Mouse (Mus musculus): ENCODE measurements around the gene Bhlhe23. TPM values are rescaled to one million over a fixed set of nuclear protein-coding genes. Genes with fewer than 3 reads are reported as not detected.

Bhlhe23 gene
- polyA plus RNA-seq, 1 experiment from 2014 or later: 5.0 TPM

DNA sequence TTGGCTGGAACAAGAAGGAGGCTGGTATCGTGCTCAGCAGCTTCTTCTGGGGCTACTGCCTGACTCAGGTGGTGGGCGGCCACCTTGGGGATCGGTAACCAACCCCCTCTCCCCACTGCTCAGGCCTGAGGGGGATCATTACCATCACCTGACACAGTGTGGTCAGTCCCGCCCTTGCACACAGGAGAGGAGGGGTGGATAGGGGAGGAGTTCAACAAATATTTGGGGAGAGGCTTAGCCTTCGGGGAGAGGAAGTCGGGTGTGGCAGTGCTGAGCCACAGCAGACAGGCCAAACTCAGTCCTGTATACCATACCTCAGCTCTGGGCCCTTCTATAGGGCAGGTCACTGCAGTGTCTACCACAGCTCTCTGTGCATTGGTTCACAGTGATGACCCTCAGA lies 44.7 kb downstream of the Bhlhe23 start:
- H3K27ac ChIP-seq: no peak overlapping the region
- H3K36me3 ChIP-seq: no peaks in the 10 kb centered on the region
- no peaks in the 10 kb centered on the region for H3K27me3 ChIP-seq (ENCODE audit: insufficient read depth, poor library complexity, severe bottlenecking)
- no peaks in the 10 kb centered on the region for H3K9me3 ChIP-seq
- peaks cover 14% of the 10 kb centered on the region; the same call in 1 of the 2 replicates for H3K4me1 ChIP-seq (replicated peaks)
- no peak overlapping the region for H3K4me3 ChIP-seq
- WGBS: 76% methylated on average over 6 of the region's 6 CpGs
- DNase-seq (ENCODE audit: low spot score): no peak

DNA sequence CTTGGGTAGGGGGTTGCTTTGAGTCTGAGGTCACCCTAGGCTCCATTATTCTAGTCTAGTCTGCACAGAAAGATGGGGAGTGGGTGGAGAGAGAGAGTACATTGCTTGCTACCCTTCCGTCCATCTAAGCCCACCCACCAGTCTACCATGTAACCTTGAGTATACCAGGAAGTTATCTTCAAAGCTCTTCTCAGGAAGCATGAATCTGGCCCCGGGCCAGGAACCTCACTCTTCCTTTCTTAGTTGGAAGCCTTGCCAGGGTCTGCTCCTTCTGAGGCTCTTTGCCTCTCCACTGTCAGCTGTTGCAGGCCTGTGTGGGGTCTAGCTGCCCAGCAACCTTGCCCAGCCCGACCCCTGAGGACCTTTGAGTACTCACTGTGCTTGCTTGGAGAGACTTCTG lies 45.7 kb downstream of the Bhlhe23 start:
- Histone ChIP-seq H3K4me3 (no peak overlapping the region), H3K36me3 (no peaks in the 10 kb centered on the region), H3K27me3 (ENCODE audit: insufficient read depth, poor library complexity, severe bottlenecking) (no peaks in the 10 kb centered on the region), H3K27ac (no peak overlapping the region), H3K9me3 (no peaks in the 10 kb centered on the region), H3K4me1 (replicated peaks) (peaks cover 14% of the 10 kb centered on the region; the same call in 1 of the 2 replicates)
- WGBS: 85% methylated on average over 3 of the region's 3 CpGs
- no peak for DNase-seq (ENCODE audit: low spot score)

GRCm38 (mm10) chr2:180727613-180728021 lies 49.1 kb downstream of the Bhlhe23 start:
- Histone ChIP-seq H3K27me3 (ENCODE audit: insufficient read depth, poor library complexity, severe bottlenecking) (0 out of 2 replicates have a peak, but pooled peaks cover 4% of the 10 kb centered on the region), H3K4me3 (no peak overlapping the region), H3K27ac (no peak overlapping the region), H3K4me1 (replicated peaks) (peaks cover 26% of the 10 kb centered on the region), H3K9me3 (no peaks in the 10 kb centered on the region), H3K36me3 (peaks cover 16% of the 10 kb centered on the region)
- no peak for DNase-seq (ENCODE audit: low spot score)
- WGBS: 59% methylated on average over 4 of the region's 4 CpGs

- WGBS: 74% methylated on average over 6 of the region's 6 CpGs
Measured at GRCm38 (mm10) chr2:180726658-180727442, 49.9 kb downstream of the Bhlhe23 start.

DNA sequence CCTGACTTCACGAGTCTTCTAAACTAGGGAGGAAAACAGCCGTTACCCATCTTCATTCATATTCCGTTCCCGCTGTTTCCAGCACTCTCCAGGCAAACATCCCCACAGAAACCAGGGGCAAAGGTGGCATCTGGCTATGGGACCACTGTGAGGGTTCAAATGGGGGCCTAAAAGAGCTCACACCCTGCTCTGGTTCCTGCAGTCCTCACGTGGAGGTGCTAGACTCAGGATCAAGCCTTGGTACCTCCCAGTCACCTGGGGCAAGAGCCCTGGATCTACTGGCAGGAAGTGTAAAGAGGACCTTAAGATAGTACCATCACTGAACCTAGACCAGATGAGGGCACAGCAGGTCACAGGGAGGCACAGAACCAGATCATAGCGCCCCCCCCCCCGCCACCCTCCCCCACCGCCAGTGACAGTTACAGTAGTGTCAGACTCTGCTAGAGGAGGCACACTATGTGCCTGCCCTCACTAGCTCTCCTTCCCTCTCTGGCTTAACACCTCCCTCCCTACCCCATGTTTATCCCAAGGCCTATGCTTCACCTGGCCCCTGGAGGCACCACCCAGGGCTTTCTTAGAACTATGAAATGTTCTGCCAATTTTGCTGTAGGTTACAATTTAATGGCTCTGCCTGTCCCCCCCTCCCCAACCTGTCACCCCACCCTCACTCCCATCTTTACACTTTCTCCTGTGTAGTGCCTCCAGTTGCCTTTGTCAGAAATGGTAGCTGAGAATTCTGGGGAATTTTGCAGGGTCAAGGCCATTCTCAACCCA lies 50.7 kb downstream of the Bhlhe23 start:
- H3K4me1 ChIP-seq (replicated peaks): peaks cover 26% of the 10 kb centered on the region
- WGBS: 37% methylated on average over 8 of the region's 8 CpGs
- peaks cover 32% of the 10 kb centered on the region for H3K36me3 ChIP-seq
- no peak overlapping the region for H3K27ac ChIP-seq
- no peak overlapping the region for H3K4me3 ChIP-seq
- H3K27me3 ChIP-seq (ENCODE audit: insufficient read depth, poor library complexity, severe bottlenecking): 0 out of 2 replicates have a peak, but pooled peaks cover 4% of the 10 kb centered on the region
- DNase-seq (ENCODE audit: low spot score): no peak
- no peaks in the 10 kb centered on the region for H3K9me3 ChIP-seq

More at GRCm38 (mm10) chr2:180726658-180727442, 49.9 kb downstream of the Bhlhe23 start:
- no peak overlapping the region for H3K4me3 ChIP-seq
- 0 out of 2 replicates have a peak, but pooled peaks cover 4% of the 10 kb centered on the region for H3K27me3 ChIP-seq (ENCODE audit: insufficient read depth, poor library complexity, severe bottlenecking)
- H3K36me3 ChIP-seq: peaks cover 24% of the 10 kb centered on the region
- H3K27ac ChIP-seq: no peak overlapping the region; the same call in 1 of the 2 replicates
- H3K9me3 ChIP-seq: no peaks in the 10 kb centered on the region
- no peak for DNase-seq (ENCODE audit: low spot score)
- H3K4me1 ChIP-seq (replicated peaks): peaks cover 26% of the 10 kb centered on the region

DNA sequence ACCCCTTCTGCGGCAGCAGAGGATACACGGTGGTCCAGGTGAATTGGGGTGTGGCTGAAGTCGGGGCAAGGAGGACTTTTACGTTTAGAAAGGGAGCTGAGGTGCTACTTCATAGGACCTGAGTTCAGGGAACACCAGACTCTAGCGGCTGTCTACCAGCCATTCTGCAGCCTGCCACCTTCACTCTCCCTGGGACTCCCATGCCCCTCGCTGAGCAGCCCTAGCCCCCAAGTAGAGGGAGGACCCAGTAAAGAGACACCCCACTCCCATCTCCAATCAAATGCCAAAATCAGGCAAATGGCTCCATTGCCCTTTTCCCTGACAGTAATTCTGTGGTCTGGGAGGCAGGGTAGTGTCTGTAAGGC lies 51.3 kb downstream of the Bhlhe23 start:
- H3K9me3 ChIP-seq: no peaks in the 10 kb centered on the region
- 8% methylated on average over 6 of the region's 6 CpGs for WGBS
- H3K4me3 ChIP-seq: 0 out of 2 replicates have a peak overlapping the region, but pooled peaks have one; percentile 4
- DNase-seq (ENCODE audit: low spot score): no peak
- H3K4me1 ChIP-seq (replicated peaks): peaks cover 26% of the 10 kb centered on the region
- H3K27ac ChIP-seq: no peak overlapping the region
- H3K36me3 ChIP-seq: peaks cover 38% of the 10 kb centered on the region
- H3K27me3 ChIP-seq (ENCODE audit: insufficient read depth, poor library complexity, severe bottlenecking): 0 out of 2 replicates have a peak, but pooled peaks cover 4% of the 10 kb centered on the region

GRCm38 (mm10) chr2:180724585-180725413 lies 51.9 kb downstream of the Bhlhe23 start, which contains the start of gene Slc17a9:
TSS of gene Slc17a9 (plus strand) at chr2:180725263.
- WGBS: 5% methylated on average over 18 of the region's 18 CpGs
- H3K4me3 ChIP-seq: 0 out of 2 replicates have a peak within 1 kb of the TSS, but pooled peaks have one; percentile 4

More at GRCm38 (mm10) chr2:180724585-180725413, 51.9 kb downstream of the Bhlhe23 start, which contains the start of gene Slc17a9:
- Histone ChIP-seq H3K4me1 (replicated peaks) (peaks cover 26% of the 10 kb centered on the region), H3K27ac (no peak within 1 kb of the TSS), H3K9me3 (no peaks in the 10 kb centered on the region), H3K36me3 (peaks cover 44% of the 10 kb centered on the region), H3K27me3 (ENCODE audit: insufficient read depth, poor library complexity, severe bottlenecking) (0 out of 2 replicates have a peak, but pooled peaks cover 4% of the 10 kb centered on the region)
- peak; percentile 6 for DNase-seq (ENCODE audit: low spot score)

Other genes with a start within 250 kb of the Bhlhe23 start
- gene Mrgbp, start 195.6 kb downstream of the Bhlhe23 start, polyA plus RNA-seq (2016; fragmentation: Nextera tagmentation; extraction: Ambion mirVana): 39.2 and 39.3 TPM in 2 replicates
- 96.4 and 105 TPM in 2 replicates for gene Ogfr, start 187.7 kb downstream of the Bhlhe23 start, polyA plus RNA-seq (2016; fragmentation: Nextera tagmentation; extraction: Ambion mirVana)
- gene Col9a3, start 179.1 kb downstream of the Bhlhe23 start, polyA plus RNA-seq (2016; fragmentation: Nextera tagmentation; extraction: Ambion mirVana): 10.2 and 14.3 TPM in 2 replicates
- gene Tcfl5, start 134.2 kb downstream of the Bhlhe23 start, polyA plus RNA-seq (2016; fragmentation: Nextera tagmentation; extraction: Ambion mirVana): 0.14 and 0.30 TPM in 2 replicates
- 31.9 and 33.3 TPM in 2 replicates for gene Dido1, start 66.9 kb downstream of the Bhlhe23 start, polyA plus RNA-seq (2016; fragmentation: Nextera tagmentation; extraction: Ambion mirVana)
- 50.0 and 50.8 TPM in 2 replicates for gene Gid8, start 66.8 kb downstream of the Bhlhe23 start, polyA plus RNA-seq (2016; fragmentation: Nextera tagmentation; extraction: Ambion mirVana)
- 0.25 and 0.54 TPM in 2 replicates for gene Slc17a9, start 51.6 kb downstream of the Bhlhe23 start, polyA plus RNA-seq (2016; fragmentation: Nextera tagmentation; extraction: Ambion mirVana)
- 62.0 and 67.1 TPM in 2 replicates for gene Ythdf1, start 144.0 kb upstream of the Bhlhe23 start, polyA plus RNA-seq (2016; fragmentation: Nextera tagmentation; extraction: Ambion mirVana)
- 0.52 and 1.3 TPM in 2 replicates for gene Birc7, start 152.1 kb upstream of the Bhlhe23 start, polyA plus RNA-seq (2016; fragmentation: Nextera tagmentation; extraction: Ambion mirVana)
- gene Nkain4, start 177.8 kb upstream of the Bhlhe23 start, polyA plus RNA-seq (2016; fragmentation: Nextera tagmentation; extraction: Ambion mirVana): 79.3 and 108 TPM in 2 replicates
- gene Arfgap1, start 190.3 kb upstream of the Bhlhe23 start, polyA plus RNA-seq (2016; fragmentation: Nextera tagmentation; extraction: Ambion mirVana): 85.4 and 89.4 TPM in 2 replicates
- gene Col20a1, start 209.6 kb upstream of the Bhlhe23 start, polyA plus RNA-seq (2016; fragmentation: Nextera tagmentation; extraction: Ambion mirVana): 0.35 and 0.56 TPM in 2 replicates